Mouse (Mus musculus): ENCODE results near the gene Lrrc8a.

The Lrrc8a gene

GRCm38 (mm10) chr2:30237199-30237880 is at the start of gene Lrrc8a:
TSS of gene Lrrc8a (plus strand) at chr2:30237715.
- TF ChIP-seq CTCF (conservative IDR thresholded peaks at IDR 0.05; ENCODE audit: low read length) (no peak), NANOG (IDR thresholded peaks at IDR 0.05; ENCODE audit: borderline replicate concordance, low read length) (no peak), POU5F1 (IDR thresholded peaks at IDR 0.05; ENCODE audit: borderline replicate concordance, low read length) (no peak)
- Histone ChIP-seq H3K27me3 (ENCODE audit: insufficient read depth, low read length) (no peaks in the 10 kb centered on the region), H3K36me3 (ENCODE audit: insufficient read depth, low read length) (peaks cover 31% of the 10 kb centered on the region), H3K4me1 (replicated peaks; ENCODE audit: low read depth, low read length) (peaks cover 54% of the 10 kb centered on the region), H3K9me3 (ENCODE audit: low read length) (peaks cover 44% of the 10 kb centered on the region), H3K4me3 (replicated peaks; ENCODE audit: low read length) (peak within 1 kb of the TSS; percentile 93)

- Histone ChIP-seq H3K36me3 (ENCODE audit: insufficient read depth, low read length) (peaks cover 11% of the 10 kb centered on the region), H3K4me3 (replicated peaks; ENCODE audit: low read length) (no peak overlapping the region), H3K4me1 (replicated peaks; ENCODE audit: low read depth, low read length) (peaks cover 16% of the 10 kb centered on the region), H3K27me3 (ENCODE audit: insufficient read depth, low read length) (no peaks in the 10 kb centered on the region), H3K9me3 (ENCODE audit: low read length) (peaks cover 27% of the 10 kb centered on the region)
- TF ChIP-seq NANOG (IDR thresholded peaks at IDR 0.05; ENCODE audit: borderline replicate concordance, low read length) (no peak), POU5F1 (IDR thresholded peaks at IDR 0.05; ENCODE audit: borderline replicate concordance, low read length) (no peak), CTCF (conservative IDR thresholded peaks at IDR 0.05; ENCODE audit: low read length) (no peak)
Measured at GRCm38 (mm10) chr2:30191790-30192580, 45.5 kb upstream of the Lrrc8a start.

- peaks cover 27% of the 10 kb centered on the region for H3K9me3 ChIP-seq (ENCODE audit: low read length)
- TF ChIP-seq CTCF (conservative IDR thresholded peaks at IDR 0.05; ENCODE audit: low read length): no peak
- no peak for TF ChIP-seq POU5F1 (IDR thresholded peaks at IDR 0.05; ENCODE audit: borderline replicate concordance, low read length)
- no peak for TF ChIP-seq NANOG (IDR thresholded peaks at IDR 0.05; ENCODE audit: borderline replicate concordance, low read length)
- peaks cover 24% of the 10 kb centered on the region for H3K4me1 ChIP-seq (replicated peaks; ENCODE audit: low read depth, low read length)
- H3K36me3 ChIP-seq (ENCODE audit: insufficient read depth, low read length): peaks cover 5% of the 10 kb centered on the region; the same call in 1 of the 2 replicates
- H3K27me3 ChIP-seq (ENCODE audit: insufficient read depth, low read length): no peaks in the 10 kb centered on the region
- H3K4me3 ChIP-seq (replicated peaks; ENCODE audit: low read length): no peak overlapping the region
Measured at GRCm38 (mm10) chr2:30194656-30195055, 42.9 kb upstream of the Lrrc8a start.

GRCm38 (mm10) chr2:30198021-30198420 is 39.5 kb upstream of the Lrrc8a start:
- no peak for TF ChIP-seq CTCF (conservative IDR thresholded peaks at IDR 0.05; ENCODE audit: low read length)
- TF ChIP-seq NANOG (IDR thresholded peaks at IDR 0.05; ENCODE audit: borderline replicate concordance, low read length): no peak
- no peak for TF ChIP-seq POU5F1 (IDR thresholded peaks at IDR 0.05; ENCODE audit: borderline replicate concordance, low read length)
- peaks cover 20% of the 10 kb centered on the region for H3K4me1 ChIP-seq (replicated peaks; ENCODE audit: low read depth, low read length)
- H3K36me3 ChIP-seq (ENCODE audit: insufficient read depth, low read length): no peaks in the 10 kb centered on the region
- no peaks in the 10 kb centered on the region for H3K27me3 ChIP-seq (ENCODE audit: insufficient read depth, low read length)
- no peak overlapping the region for H3K4me3 ChIP-seq (replicated peaks; ENCODE audit: low read length)
- H3K9me3 ChIP-seq (ENCODE audit: low read length): peaks cover 1% of the 10 kb centered on the region; the same call in 1 of the 2 replicates

- Histone ChIP-seq H3K36me3 (ENCODE audit: insufficient read depth, low read length) (no peaks in the 10 kb centered on the region), H3K4me1 (replicated peaks; ENCODE audit: low read depth, low read length) (peaks cover 20% of the 10 kb centered on the region), H3K4me3 (replicated peaks; ENCODE audit: low read length) (no peak overlapping the region), H3K27me3 (ENCODE audit: insufficient read depth, low read length) (no peaks in the 10 kb centered on the region), H3K9me3 (ENCODE audit: low read length) (no peaks in the 10 kb centered on the region)
- TF ChIP-seq NANOG (IDR thresholded peaks at IDR 0.05; ENCODE audit: borderline replicate concordance, low read length) (no peak), POU5F1 (IDR thresholded peaks at IDR 0.05; ENCODE audit: borderline replicate concordance, low read length) (no peak), CTCF (conservative IDR thresholded peaks at IDR 0.05; ENCODE audit: low read length) (no peak)
Measured at GRCm38 (mm10) chr2:30199984-30200383, 37.5 kb upstream of the Lrrc8a start.

GRCm38 (mm10) chr2:30200388-30200925 is 37.1 kb upstream of the Lrrc8a start:
- Histone ChIP-seq H3K36me3 (ENCODE audit: insufficient read depth, low read length) (no peaks in the 10 kb centered on the region), H3K4me3 (replicated peaks; ENCODE audit: low read length) (no peak overlapping the region), H3K9me3 (ENCODE audit: low read length) (no peaks in the 10 kb centered on the region), H3K4me1 (replicated peaks; ENCODE audit: low read depth, low read length) (peaks cover 23% of the 10 kb centered on the region), H3K27me3 (ENCODE audit: insufficient read depth, low read length) (no peaks in the 10 kb centered on the region)
- TF ChIP-seq CTCF (conservative IDR thresholded peaks at IDR 0.05; ENCODE audit: low read length): no peak
- TF ChIP-seq NANOG (IDR thresholded peaks at IDR 0.05; ENCODE audit: borderline replicate concordance, low read length): no peak
- TF ChIP-seq POU5F1 (IDR thresholded peaks at IDR 0.05; ENCODE audit: borderline replicate concordance, low read length): no peak

GRCm38 (mm10) chr2:30203439-30203838 is 34.1 kb upstream of the Lrrc8a start:
- Histone ChIP-seq H3K4me1 (replicated peaks; ENCODE audit: low read depth, low read length) (peaks cover 23% of the 10 kb centered on the region), H3K9me3 (ENCODE audit: low read length) (no peaks in the 10 kb centered on the region), H3K36me3 (ENCODE audit: insufficient read depth, low read length) (no peaks in the 10 kb centered on the region), H3K27me3 (ENCODE audit: insufficient read depth, low read length) (peaks cover 8% of the 10 kb centered on the region; the same call in 1 of the 2 replicates), H3K4me3 (replicated peaks; ENCODE audit: low read length) (no peak overlapping the region)
- TF ChIP-seq CTCF (conservative IDR thresholded peaks at IDR 0.05; ENCODE audit: low read length) (peak; percentile 96), NANOG (IDR thresholded peaks at IDR 0.05; ENCODE audit: borderline replicate concordance, low read length) (no peak)

- H3K27me3 ChIP-seq (ENCODE audit: insufficient read depth, low read length): peaks cover 8% of the 10 kb centered on the region; the same call in 1 of the 2 replicates
- no peak for TF ChIP-seq POU5F1 (IDR thresholded peaks at IDR 0.05; ENCODE audit: borderline replicate concordance, low read length)
- no peaks in the 10 kb centered on the region for H3K36me3 ChIP-seq (ENCODE audit: insufficient read depth, low read length)
- H3K4me1 ChIP-seq (replicated peaks; ENCODE audit: low read depth, low read length): peaks cover 25% of the 10 kb centered on the region
- no peaks in the 10 kb centered on the region for H3K9me3 ChIP-seq (ENCODE audit: low read length)
- H3K4me3 ChIP-seq (replicated peaks; ENCODE audit: low read length): peak overlapping the region; percentile 93
Measured at GRCm38 (mm10) chr2:30205255-30205628, 32.3 kb upstream of the Lrrc8a start.

Data from E14TG2a.4 (cell line).